Mouse (Mus musculus) heart, postnatal 10 days (tissue): ENCODE data around the gene Erc2. TPM values are rescaled to one million over a fixed set of nuclear protein-coding genes. Genes with fewer than 3 reads are reported as not detected.
"Not testable (repeated sequence)": the region's sequence is repeated elsewhere in the genome, so short reads cannot be mapped to it uniquely, and the experiment has no call there.

ENCODE experiments used
- DNase-seq, 2 experiments: peaks; one replicate each; pipeline ENCODE4 v3.0.0; 2021
- intact Hi-C: fragments of 180-260 bp; cut with DNase I; formaldehyde crosslinking; loops from one replicate; pipeline ENCODE4 v1.15.1; 2025
- total RNA-seq, 2 experiments: library from RNA; stranded (reverse); gene quantifications; 2 replicates each; pipeline ENCODE4 v1.2.3; 2021

Erc2 gene
- 1 to 10 TPM; 2.5 to 2.9 TPM for total RNA-seq

- intact Hi-C loops: loop anchor here (5.0 kb wide), 1 partner anchor 955 kb away; no protein-coding TSS in a partner anchor
- DNase-seq: peak; percentile 75 to 78
Observed at GRCm38 (mm10) chr14:27622176-27622922, at the start of gene Erc2. Gene Erc2 (plus strand): TSS chr14:27622428.

- intact Hi-C loops: no loop called here
- DNase-seq: no peak
Observed at GRCm38 (mm10) chr14:27578443-27578842, 43.8 kb upstream of the Erc2 start.

DNA sequence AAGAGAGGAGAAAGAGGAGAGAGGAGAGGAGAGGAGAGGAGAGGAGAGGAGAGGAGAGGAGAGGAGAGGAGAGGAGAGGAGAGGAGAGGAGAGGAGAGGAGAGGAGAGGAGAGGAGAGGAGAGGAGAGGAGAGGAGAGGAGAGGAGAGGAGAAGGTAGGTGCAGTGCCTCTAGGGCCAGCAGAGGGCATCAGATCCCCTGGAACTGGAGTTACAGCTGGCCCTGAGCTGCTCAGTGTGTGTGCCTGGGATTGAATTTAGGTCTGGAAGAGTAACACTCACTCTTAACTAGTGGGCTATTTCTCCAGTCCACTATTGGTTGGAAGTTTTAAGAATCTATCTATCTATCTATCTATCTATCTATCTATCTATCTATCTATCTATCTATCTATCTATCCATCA lies 32.6 kb upstream of the Erc2 start:
- intact Hi-C loops: not testable (repeated sequence)
- peak in 1 of 2 experiments; percentile 7 for DNase-seq

GRCm38 (mm10) chr14:27592163-27592562 lies 30.1 kb upstream of the Erc2 start:
- DNase-seq: no peak
- intact Hi-C loops: no loop called here

DNA sequence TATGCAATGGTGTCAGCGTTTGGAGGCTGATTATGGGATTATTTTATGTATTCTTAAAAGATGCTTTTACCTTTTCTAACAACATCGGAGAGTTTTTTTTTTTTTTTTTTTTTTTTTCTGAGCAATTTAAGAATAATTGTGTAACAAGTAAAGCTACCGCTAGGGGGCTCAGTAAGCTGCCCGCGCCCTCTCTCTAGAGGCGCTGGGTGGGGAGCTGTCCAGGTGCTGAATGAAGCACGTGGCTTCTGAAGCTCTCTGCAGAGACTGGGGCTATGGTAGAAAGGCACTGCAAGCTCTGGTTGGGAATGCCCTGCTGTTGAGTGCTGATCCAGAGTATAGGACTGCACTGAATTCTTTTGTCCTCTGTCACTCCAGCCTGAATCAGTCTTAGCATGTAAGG lies 26.0 kb upstream of the Erc2 start:
- intact Hi-C loops: loop anchor here (1.0 kb wide), 1 partner anchor 145 kb away; no protein-coding TSS in a partner anchor

GRCm38 (mm10) chr14:27602136-27602535 lies 20.1 kb upstream of the Erc2 start:
- intact Hi-C loops: no loop called here
- DNase-seq: no peak

More for the DNA sequence above, 26.0 kb upstream of the Erc2 start:
- peak; percentile 85 to 91 for DNase-seq

GRCm38 (mm10) chr14:27607419-27607818 lies 14.8 kb upstream of the Erc2 start:
- no peak for DNase-seq
- intact Hi-C loops: no loop called here

GRCm38 (mm10) chr14:27613766-27614165 lies 8.5 kb upstream of the Erc2 start:
- intact Hi-C loops: no loop called here
- DNase-seq: no peak

- intact Hi-C loops: no loop called here
Observed at GRCm38 (mm10) chr14:27617286-27617685, 4.9 kb upstream of the Erc2 start.

DNA sequence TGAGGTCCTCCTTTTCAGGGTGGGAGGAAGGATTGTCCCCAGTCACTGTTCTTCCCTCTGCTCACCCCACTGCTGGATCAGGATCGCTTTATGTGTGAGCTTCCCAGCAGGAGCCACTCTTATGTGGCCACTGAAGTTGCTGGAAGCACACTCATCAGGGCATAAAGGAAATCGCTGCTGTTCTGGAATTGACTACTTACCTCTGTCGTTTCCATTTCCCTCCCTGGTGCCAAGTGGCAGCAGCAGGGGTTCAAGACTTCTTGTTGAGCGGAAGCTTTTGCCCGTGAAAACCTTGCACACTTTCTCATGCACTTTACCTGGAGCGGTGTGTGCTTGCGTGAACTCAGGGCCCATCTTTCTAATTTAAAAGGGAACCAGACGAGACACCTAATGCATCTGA lies 652 bp upstream of the Erc2 start:
- no peak for DNase-seq
- intact Hi-C loops: loop anchor here (5.0 kb wide), 1 partner anchor 956 kb away; no protein-coding TSS in a partner anchor

More at GRCm38 (mm10) chr14:27617286-27617685, 4.9 kb upstream of the Erc2 start:
- no peak for DNase-seq

- no peak for DNase-seq
- intact Hi-C loops: loop anchor here (5.0 kb wide), 1 partner anchor 954 kb away; no protein-coding TSS in a partner anchor
Observed at GRCm38 (mm10) chr14:27622923-27623219, 643 bp downstream of the Erc2 start.

DNA sequence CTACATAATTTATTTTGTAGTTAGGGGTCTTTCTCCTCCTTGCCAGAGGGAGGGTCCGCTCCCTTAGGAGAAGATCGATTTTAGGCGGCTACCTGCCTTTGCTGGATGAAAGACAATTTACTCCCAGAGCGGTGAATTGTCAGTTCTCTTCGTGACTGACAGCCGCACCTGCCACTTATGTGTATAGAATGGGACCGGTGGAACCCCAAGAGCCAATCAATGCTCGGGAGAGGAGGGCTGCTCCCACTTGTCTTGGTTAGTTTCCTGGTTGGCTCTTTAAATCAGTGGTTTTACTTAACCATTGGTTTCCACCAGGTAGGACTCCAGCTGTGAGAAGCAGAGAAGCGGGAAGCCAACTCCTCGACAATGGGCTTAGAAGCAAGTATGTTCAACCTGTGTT lies 1.1 kb downstream of the Erc2 start:
- peak; percentile 62 to 64 for DNase-seq
- intact Hi-C loops: loop anchor here (5.0 kb wide), 1 partner anchor 954 kb away; no protein-coding TSS in a partner anchor

DNA sequence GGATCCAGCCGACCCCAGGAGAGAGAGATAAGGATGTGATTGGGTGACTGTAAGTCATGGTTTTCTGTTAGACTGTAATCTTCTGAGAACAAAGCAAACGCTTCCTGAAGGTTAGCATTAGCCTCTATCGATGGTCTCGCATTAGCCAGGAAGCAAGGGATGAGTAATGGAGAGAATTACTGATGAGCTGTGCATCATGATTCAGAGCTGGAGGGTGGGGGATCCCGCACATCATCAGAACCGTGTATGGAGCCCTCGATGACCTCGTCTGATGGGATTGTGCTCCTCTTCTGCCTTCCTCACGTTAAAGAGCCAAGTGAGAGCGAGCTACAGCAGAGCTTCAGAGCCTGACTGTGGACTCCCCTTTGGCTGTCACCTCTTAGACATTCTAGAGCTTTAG lies 6.5 kb downstream of the Erc2 start:
- intact Hi-C loops: no loop called here
- no peak for DNase-seq

DNA sequence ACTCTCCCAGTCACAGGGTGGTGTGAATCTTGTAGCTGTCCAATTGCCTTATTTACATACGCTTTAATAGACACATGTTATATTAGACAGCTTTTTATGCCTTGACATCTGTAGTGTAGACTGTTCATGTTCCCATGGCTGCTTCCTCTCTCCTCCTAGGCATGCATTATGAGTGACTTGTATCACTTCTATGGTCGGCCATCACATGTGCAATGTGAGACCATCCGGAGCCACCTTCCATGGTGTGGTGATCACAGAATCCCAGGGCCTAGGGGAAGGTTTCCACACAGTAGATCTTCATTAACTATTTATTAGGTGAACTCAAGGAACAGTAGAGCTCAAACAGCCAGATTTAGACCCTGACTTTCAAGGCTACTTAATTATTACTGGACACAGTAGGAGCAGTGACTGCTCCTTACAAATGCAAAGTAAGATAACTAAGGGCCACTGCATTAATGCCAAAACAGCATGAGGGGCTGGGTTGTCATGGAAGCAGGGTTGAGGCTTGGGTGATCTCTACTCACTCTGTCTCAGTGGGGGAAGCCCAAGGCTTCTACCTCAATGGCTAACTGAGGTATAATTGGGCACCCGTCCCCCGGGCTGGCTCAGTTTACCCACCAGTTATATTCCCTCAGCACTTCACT lies 7.3 kb downstream of the Erc2 start:
- no peak for DNase-seq
- intact Hi-C loops: no loop called here

- intact Hi-C loops: no loop called here
- no peak for DNase-seq
Observed at GRCm38 (mm10) chr14:27630973-27631640, 8.9 kb downstream of the Erc2 start.

GRCm38 (mm10) chr14:27634761-27635160 lies 12.5 kb downstream of the Erc2 start:
- DNase-seq: no peak
- intact Hi-C loops: no loop called here

DNA sequence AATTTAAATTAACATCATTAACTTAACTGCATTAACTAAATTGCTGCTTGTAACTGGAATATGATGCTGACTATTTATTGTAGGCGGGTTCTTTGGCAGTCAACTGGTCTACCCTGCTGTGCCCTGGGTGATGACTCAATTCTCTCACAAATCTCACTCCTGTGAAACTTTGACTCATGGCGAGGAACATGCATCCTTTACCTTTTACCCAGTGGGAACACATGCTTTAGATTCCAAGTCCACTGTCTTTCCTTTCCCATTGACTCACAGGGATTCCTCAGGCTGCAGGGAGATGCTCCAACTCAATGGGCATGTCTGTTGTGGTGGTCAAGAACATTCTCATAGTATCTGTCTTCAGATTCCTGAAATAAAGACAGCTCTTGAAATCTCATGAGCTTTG lies 14.3 kb downstream of the Erc2 start:
- no peak for DNase-seq

GRCm38 (mm10) chr14:27641382-27641781 lies 19.2 kb downstream of the Erc2 start:
- intact Hi-C loops: no loop called here

More for the DNA sequence above, 14.3 kb downstream of the Erc2 start:
- intact Hi-C loops: no loop called here

DNA sequence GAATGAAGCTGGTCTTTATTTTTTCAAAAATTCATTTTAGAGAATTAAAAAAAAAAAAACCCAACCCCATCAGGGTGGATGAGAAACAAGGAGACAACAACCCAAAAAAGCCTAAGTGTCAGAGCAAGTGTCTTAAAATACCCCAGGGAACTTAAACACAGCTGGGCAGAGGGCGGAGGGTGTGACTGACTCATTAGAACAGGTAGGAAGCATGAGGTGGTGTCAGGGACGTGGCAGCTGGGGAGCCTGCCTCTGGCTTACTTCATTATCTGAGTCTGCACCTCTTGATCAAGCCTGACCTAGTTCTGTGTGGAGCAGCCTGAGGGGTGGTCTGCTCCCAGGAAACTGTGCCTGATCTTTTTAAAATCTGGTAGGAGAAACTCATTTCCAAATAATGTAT lies 20.8 kb downstream of the Erc2 start:
- no peak for DNase-seq
- intact Hi-C loops: no loop called here

More at GRCm38 (mm10) chr14:27641382-27641781, 19.2 kb downstream of the Erc2 start:
- no peak for DNase-seq

DNA sequence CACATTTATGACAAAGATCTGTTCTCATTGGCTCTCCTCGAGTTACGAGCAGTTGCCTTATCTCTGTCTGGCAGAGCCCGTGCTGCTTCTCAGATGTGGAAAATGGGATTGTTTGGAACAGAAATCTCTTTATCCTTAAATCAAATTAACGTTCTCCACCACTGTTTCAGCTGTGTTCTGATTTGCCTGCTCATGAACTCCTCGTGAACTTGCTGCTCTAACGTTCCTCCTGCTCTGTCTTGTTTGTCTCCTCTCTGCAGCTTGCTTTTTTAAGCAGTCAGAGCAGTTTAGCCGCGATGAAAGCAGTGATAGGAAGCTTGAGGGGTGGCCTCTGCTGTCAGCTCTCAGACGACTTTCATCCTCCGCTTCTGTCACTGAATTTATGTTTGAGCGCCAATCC lies 32.4 kb downstream of the Erc2 start:
- intact Hi-C loops: no loop called here
- no peak for DNase-seq

DNA sequence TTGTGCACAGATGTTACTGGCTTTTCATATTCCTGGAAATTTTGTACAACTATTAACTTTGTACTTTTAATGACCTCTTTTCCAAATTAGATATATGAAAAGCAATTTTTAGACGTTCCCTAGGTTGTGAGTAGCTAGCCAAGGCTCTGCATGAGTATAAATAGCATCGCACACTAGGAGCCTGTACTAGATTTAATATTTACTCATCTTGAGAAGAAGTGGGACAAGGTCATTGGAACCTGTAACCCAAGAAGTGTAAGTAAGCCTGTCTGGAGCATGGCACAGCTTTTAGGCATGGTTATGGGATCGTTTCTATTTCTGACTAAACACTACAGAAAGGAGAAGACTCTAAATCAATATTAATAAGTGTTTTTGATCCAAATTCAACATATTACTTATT lies 36.4 kb downstream of the Erc2 start:
- DNase-seq: no peak
- intact Hi-C loops: no loop called here
